Mouse (Mus musculus) megakaryocyte, embryonic 14.5 days (primary cell): ENCODE measurements at regions not wholly inside any gene's neighbourhood (a gene's known extent, or its start where the extent isn't known, plus 50 kb on each side); places are given as distances from the start of the nearest gene placed in this dataset.

Experiments used
- FLI1 ChIP-seq: IDR thresholded peaks from 2 replicates; pipeline ENCODE4 v1.6.1; 2012; ENCODE audit warnings: low read length, inconsistent platforms, mixed read lengths
- GATA1 ChIP-seq: IDR thresholded peaks from 3 replicates; pipeline ENCODE4 v1.6.1; 2012; ENCODE audit warnings: mixed read lengths, low read length, inconsistent platforms, borderline replicate concordance

DNA sequence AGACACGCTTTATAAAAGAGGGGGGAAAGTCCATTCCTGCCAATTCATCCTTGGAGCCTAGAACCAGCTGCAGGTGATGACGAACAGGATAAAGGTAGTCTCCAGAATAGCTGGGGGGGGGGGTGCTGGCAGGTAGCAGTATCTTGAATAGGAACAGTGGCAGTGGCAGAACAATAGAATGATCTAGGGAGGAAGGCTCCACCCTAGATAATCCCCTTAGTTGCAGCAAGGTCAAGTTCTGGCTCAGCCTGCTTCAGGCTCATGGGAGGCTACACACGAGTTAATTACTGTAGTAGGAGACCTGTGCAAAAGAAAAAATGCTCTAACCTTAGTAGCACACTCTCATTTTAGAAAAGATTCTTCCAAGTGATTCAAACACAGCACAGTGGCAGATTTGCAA is 83.4 kb downstream of the Tm4sf1 start:
- TF ChIP-seq FLI1 (no peak), GATA1 (no peak)
